Mouse (Mus musculus): ENCODE measurements at regions not wholly inside any gene's neighbourhood (a gene's known extent, or its start where the extent isn't known, plus 50 kb on each side); places are given as distances from the start of the nearest gene placed in this dataset.
A peak's percentile ranks its signal among the peaks of the same experiment; 100 is the strongest.

DNA sequence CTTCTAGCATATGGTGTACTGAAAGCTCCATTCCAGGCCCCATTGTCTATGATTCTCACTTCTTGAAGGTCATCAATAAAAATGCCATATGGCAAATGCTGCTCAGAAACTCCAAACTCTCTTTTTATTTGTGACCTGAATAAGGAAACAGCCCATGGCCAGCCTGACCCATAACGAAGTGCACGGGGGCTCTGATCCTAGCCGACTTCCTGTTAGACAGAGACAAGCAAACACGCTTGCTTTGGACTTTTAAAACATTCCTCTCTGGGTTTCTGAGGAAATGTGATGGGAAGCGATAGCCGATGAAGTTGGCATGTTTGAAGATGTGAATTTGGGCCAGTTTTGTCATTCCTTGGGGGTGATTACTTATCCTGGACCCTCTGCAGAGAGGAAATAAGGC is 346.1 kb upstream of the Ddhd1 start:
- Histone ChIP-seq H3K4me3 (ENCODE audit: insufficient read depth, low read depth, low read length) (no peak overlapping the region), H3K27me3 (replicated peaks; ENCODE audit: control insufficient read depth, insufficient read depth, low read length) (no peaks in the 10 kb centered on the region), H3K27ac (ENCODE audit: insufficient read depth, low read depth, low read length) (no peak overlapping the region; the same call in 1 of the 2 replicates), H3K4me1 (ENCODE audit: control insufficient read depth, insufficient read depth, low read length) (no peaks in the 10 kb centered on the region), H3K36me3 (ENCODE audit: control insufficient read depth, insufficient read depth, low read length) (no peaks in the 10 kb centered on the region)
- DNase-seq, result peak; percentile 32
- TF ChIP-seq POLR2A (IDR thresholded peaks at IDR 0.05; ENCODE audit: low read depth, low read length), result no peak
- TF ChIP-seq CTCF (conservative IDR thresholded peaks at IDR 0.05; ENCODE audit: insufficient read depth, insufficient read length, low read depth, low read length), result no peak
- 66% methylated on average over 6 of the region's 6 CpGs for WGBS

DNA sequence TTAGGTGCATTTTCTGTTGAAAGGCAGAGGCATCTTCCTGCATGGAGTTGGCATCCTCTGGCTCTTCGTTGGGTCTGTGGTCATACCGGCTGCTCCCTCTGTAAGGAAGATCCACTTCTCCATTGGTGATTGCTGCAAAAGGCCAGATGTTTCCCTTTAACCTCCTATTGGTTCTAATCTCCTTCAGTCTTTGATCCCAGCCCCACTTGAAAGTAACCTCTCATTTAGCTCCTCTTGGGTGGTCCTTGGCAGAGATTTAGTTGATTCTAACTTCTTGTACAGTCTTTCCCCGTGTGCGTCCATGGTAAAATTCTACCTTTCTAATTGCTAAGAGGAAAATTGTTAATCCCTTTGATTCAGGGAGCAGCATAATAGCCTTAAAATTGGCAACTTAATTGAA is 347.4 kb upstream of the Ddhd1 start:
- H3K27me3 ChIP-seq (replicated peaks; ENCODE audit: control insufficient read depth, insufficient read depth, low read length), result no peaks in the 10 kb centered on the region
- H3K4me3 ChIP-seq (ENCODE audit: insufficient read depth, low read depth, low read length), result no peak overlapping the region
- no peaks in the 10 kb centered on the region for H3K4me1 ChIP-seq (ENCODE audit: control insufficient read depth, insufficient read depth, low read length)
- no peaks in the 10 kb centered on the region for H3K36me3 ChIP-seq (ENCODE audit: control insufficient read depth, insufficient read depth, low read length)
- no peak for TF ChIP-seq POLR2A (IDR thresholded peaks at IDR 0.05; ENCODE audit: low read depth, low read length)
- no peak for TF ChIP-seq CTCF (conservative IDR thresholded peaks at IDR 0.05; ENCODE audit: insufficient read depth, insufficient read length, low read depth, low read length)
- WGBS, result 81% methylated on average over 4 of the region's 4 CpGs
- no peak overlapping the region for H3K27ac ChIP-seq (ENCODE audit: insufficient read depth, low read depth, low read length)
- DNase-seq, result no peak

DNA sequence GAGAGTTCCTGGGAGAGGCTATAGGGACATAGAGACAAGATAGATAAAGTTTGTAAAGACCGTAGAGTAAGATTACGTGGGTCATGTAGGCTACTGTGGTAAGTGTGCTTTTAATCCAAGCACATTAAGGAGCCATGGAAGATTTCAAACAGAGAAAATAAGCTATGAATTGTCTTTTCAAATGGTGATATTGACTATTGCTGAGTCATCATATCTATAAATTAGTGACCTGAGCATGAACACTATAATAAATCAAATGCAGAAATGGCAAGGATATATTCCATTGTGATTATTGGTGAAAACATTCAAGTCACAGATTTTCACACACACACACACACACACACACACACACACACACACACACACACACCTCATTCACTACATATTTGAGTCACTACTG is 355.3 kb upstream of the Ddhd1 start:
- H3K27ac ChIP-seq (ENCODE audit: insufficient read depth, low read depth, low read length), result no peak overlapping the region
- H3K4me3 ChIP-seq (ENCODE audit: insufficient read depth, low read depth, low read length), result no peak overlapping the region
- 96% methylated on average over 2 of the region's 2 CpGs for WGBS
- TF ChIP-seq POLR2A (IDR thresholded peaks at IDR 0.05; ENCODE audit: low read depth, low read length), result no peak
- TF ChIP-seq CTCF (conservative IDR thresholded peaks at IDR 0.05; ENCODE audit: insufficient read depth, insufficient read length, low read depth, low read length), result no peak
- no peaks in the 10 kb centered on the region for H3K27me3 ChIP-seq (replicated peaks; ENCODE audit: control insufficient read depth, insufficient read depth, low read length)
- H3K4me1 ChIP-seq (ENCODE audit: control insufficient read depth, insufficient read depth, low read length), result peaks cover 15% of the 10 kb centered on the region; the same call in 1 of the 2 replicates
- H3K36me3 ChIP-seq (ENCODE audit: control insufficient read depth, insufficient read depth, low read length), result no peaks in the 10 kb centered on the region
- DNase-seq, result no peak

DNA sequence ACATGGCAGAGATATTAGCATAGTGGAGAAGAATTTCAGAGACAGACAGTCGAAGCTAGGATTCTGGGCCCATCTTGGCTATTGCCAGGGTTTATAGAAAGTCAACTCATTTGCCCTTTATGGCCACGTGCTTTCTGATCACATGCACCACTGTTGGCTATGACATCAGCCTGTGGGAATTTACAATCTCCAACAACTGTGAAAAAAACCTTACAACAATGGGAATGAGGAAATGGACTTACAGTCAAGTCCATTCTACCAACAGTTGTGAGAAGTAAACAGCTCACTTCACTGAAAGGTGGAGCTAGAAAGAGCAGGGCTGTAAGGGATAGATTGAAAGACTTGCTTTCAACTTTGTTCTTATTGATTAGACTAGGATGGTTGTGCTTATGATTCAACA is 356.1 kb upstream of the Ddhd1 start:
- 53% methylated on average over 2 of the region's 2 CpGs for WGBS

DNA sequence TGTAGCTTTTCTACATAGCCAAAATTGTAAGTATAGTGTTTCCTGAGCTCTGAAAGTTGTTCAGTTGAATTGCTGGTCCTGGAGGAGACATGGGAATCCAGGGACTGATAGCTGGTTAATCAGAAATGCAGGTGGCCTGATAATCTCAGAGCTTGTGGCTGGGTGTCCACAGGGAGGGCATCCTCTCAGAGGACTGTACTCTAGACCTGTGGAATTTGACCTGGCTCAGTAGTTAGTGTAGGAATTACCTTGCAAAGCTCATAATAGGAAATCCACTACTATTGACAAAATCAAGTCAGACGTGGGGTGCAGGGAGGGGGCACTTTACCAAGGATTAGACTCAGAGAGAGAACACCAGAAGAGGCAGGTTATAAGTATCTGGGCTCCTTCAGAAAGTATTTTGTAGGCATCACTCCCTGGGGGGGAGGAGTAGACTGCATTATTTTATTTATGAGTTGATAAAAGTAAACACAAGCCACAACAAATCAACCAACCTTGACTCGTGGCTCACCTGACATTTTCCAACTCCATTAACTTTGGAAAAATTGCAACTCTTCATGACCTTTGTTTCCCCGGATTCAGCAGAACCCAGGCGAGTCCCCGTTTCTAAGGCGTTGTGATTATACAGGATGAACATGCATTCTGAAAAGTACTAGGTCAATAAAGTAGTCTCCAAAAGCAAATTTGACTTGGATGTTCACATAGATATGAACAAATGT is 357.9 kb upstream of the Ddhd1 start:
- TF ChIP-seq CTCF (conservative IDR thresholded peaks at IDR 0.05; ENCODE audit: insufficient read depth, insufficient read length, low read depth, low read length) (no peak), POLR2A (IDR thresholded peaks at IDR 0.05; ENCODE audit: low read depth, low read length) (no peak)
- Histone ChIP-seq H3K27ac (ENCODE audit: insufficient read depth, low read depth, low read length) (no peak overlapping the region), H3K4me1 (ENCODE audit: control insufficient read depth, insufficient read depth, low read length) (peaks cover 19% of the 10 kb centered on the region; the same call in 1 of the 2 replicates), H3K36me3 (ENCODE audit: control insufficient read depth, insufficient read depth, low read length) (no peaks in the 10 kb centered on the region), H3K4me3 (ENCODE audit: insufficient read depth, low read depth, low read length) (no peak overlapping the region), H3K27me3 (replicated peaks; ENCODE audit: control insufficient read depth, insufficient read depth, low read length) (no peaks in the 10 kb centered on the region)
- WGBS, result 56% methylated on average over 6 of the region's 6 CpGs
- peak; percentile 74 for DNase-seq

More for the DNA sequence above, 356.1 kb upstream of the Ddhd1 start:
- Histone ChIP-seq H3K27ac (ENCODE audit: insufficient read depth, low read depth, low read length) (no peak overlapping the region), H3K36me3 (ENCODE audit: control insufficient read depth, insufficient read depth, low read length) (no peaks in the 10 kb centered on the region), H3K4me3 (ENCODE audit: insufficient read depth, low read depth, low read length) (no peak overlapping the region), H3K4me1 (ENCODE audit: control insufficient read depth, insufficient read depth, low read length) (peaks cover 17% of the 10 kb centered on the region; the same call in 1 of the 2 replicates), H3K27me3 (replicated peaks; ENCODE audit: control insufficient read depth, insufficient read depth, low read length) (no peaks in the 10 kb centered on the region)
- DNase-seq, result no peak
- TF ChIP-seq CTCF (conservative IDR thresholded peaks at IDR 0.05; ENCODE audit: insufficient read depth, insufficient read length, low read depth, low read length) (no peak), POLR2A (IDR thresholded peaks at IDR 0.05; ENCODE audit: low read depth, low read length) (no peak)

DNA sequence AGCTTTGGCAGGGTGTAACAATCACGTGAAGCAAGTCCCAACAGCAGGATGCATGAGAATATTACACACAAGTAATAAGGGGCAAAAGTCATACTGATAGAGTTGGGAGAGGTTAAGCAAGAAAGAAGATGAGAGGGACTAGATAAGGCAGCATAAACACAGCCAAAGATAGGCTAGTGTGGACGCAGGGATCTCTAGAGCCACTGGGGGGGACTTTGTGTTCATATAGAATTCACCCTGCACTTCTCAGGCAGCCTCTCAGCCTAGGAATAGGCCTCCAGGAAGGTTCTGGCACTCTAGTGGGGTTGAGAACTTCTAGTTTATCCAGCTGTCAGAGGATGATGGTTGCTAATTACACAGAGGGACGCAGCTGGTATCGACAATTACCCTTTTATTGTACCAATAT is 358.8 kb upstream of the Ddhd1 start:
- WGBS, result 64% methylated on average over 4 of the region's 4 CpGs
- H3K36me3 ChIP-seq (ENCODE audit: control insufficient read depth, insufficient read depth, low read length), result no peaks in the 10 kb centered on the region
- no peak overlapping the region for H3K27ac ChIP-seq (ENCODE audit: insufficient read depth, low read depth, low read length)
- DNase-seq, result no peak
- peaks cover 19% of the 10 kb centered on the region; the same call in 1 of the 2 replicates for H3K4me1 ChIP-seq (ENCODE audit: control insufficient read depth, insufficient read depth, low read length)
- no peak overlapping the region for H3K4me3 ChIP-seq (ENCODE audit: insufficient read depth, low read depth, low read length)
- H3K27me3 ChIP-seq (replicated peaks; ENCODE audit: control insufficient read depth, insufficient read depth, low read length), result no peaks in the 10 kb centered on the region
- TF ChIP-seq CTCF (conservative IDR thresholded peaks at IDR 0.05; ENCODE audit: insufficient read depth, insufficient read length, low read depth, low read length) (no peak), POLR2A (IDR thresholded peaks at IDR 0.05; ENCODE audit: low read depth, low read length) (no peak)

DNA sequence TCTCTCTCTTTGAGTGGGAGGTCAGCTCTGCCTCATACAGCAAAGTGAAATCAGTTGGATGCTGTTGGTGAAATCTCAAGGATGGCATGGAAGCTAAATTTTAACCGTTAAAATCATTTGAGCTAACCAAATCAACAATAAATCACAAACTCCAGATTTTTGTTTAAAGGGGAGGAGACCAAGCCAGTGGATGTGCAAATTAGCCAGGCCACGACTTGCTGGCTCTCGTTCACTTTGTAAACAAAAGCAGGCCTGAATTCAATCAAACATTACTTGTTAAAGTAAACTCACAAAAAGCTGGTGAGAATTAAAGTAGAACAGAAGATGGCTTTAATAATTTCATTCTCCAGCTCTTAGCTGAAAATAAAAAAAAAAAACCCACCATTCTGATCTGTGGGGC is 359.3 kb upstream of the Ddhd1 start:
- no peak for TF ChIP-seq POLR2A (IDR thresholded peaks at IDR 0.05; ENCODE audit: low read depth, low read length)
- TF ChIP-seq CTCF (conservative IDR thresholded peaks at IDR 0.05; ENCODE audit: insufficient read depth, insufficient read length, low read depth, low read length), result no peak
- WGBS, result 25% methylated on average over 3 of the region's 3 CpGs
- Histone ChIP-seq H3K27ac (ENCODE audit: insufficient read depth, low read depth, low read length) (no peak overlapping the region; the same call in 1 of the 2 replicates), H3K4me1 (ENCODE audit: control insufficient read depth, insufficient read depth, low read length) (peaks cover 19% of the 10 kb centered on the region; the same call in 1 of the 2 replicates), H3K27me3 (replicated peaks; ENCODE audit: control insufficient read depth, insufficient read depth, low read length) (no peaks in the 10 kb centered on the region), H3K36me3 (ENCODE audit: control insufficient read depth, insufficient read depth, low read length) (no peaks in the 10 kb centered on the region), H3K4me3 (ENCODE audit: insufficient read depth, low read depth, low read length) (no peak overlapping the region)
- peak; percentile 26 for DNase-seq

All from kidney, adult 2 months (tissue).